Mouse (Mus musculus) brain, embryonic 14.5 days (tissue): ENCODE data around the gene Gkap1.

Source experiments
- CTCF ChIP-seq: fragments of 200-500 bp; IDR thresholded peaks from 2 replicates; pipeline ENCODE4 v1.5.1; 2012; ENCODE audit warnings: inconsistent platforms, mild to moderate bottlenecking, moderate library complexity, borderline replicate concordance; ENCODE audit not compliant: insufficient read depth, insufficient read length; ENCODE audit errors: extremely low read depth
- POLR2A ChIP-seq: fragments of 200-500 bp; IDR thresholded peaks from 2 replicates; pipeline ENCODE4 v1.6.1; 2012; ENCODE audit warnings: mild to moderate bottlenecking, inconsistent platforms, borderline replicate concordance; ENCODE audit not compliant: poor library complexity, insufficient read depth, insufficient read length, severe bottlenecking; ENCODE audit errors: extremely low read depth

GRCm38 (mm10) chr13:58276256-58276655, 757 bp upstream of the Gkap1 start:
- TF ChIP-seq POLR2A (no peak), CTCF (no peak)
